Comparison of ENCODE assay signal across 17 mouse cellular contexts in the genomic region with DNA sequence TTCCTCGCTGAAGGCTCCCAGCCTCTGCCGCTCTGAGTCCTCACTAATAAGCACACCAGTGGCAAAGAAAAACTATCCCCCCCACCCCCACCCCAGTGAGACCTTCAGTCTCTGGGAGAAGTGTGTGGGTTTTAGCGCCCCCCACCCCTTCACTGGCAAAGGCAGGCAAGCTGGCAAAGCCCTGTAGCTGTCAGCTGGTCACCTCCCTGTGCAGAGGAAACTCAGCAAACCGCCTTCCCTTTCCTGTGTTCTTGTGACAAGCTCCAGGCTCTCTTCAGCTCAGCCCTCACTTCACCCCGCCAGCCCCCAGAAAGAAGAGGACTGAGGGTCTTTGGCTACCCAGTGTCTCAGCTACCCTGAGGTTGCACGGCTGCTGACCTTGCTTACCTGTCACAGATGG. TPM values are rescaled to one million over a fixed set of nuclear protein-coding genes. Genes with fewer than 3 reads are reported as not detected.
DNase-seq lines count a peak whose midpoint lies in the region; ATAC-seq lines count a peak whose summit lies in the region.
"Had no signal": no experiment of that assay in that cellular context is flagged by ENCODE, and none has a peak within 500 bp of the region (broad histone marks: within the 10 kb centered on the region; RNA-seq: fewer than 3 reads in every experiment).

No protein-coding gene starts in this region.

- H3K4me1 ChIP-seq in forebrain, embryonic 12.5 days = peaks cover 30% of the 10 kb centered on the region
- peaks cover 15% of the 10 kb centered on the region for H3K4me1 ChIP-seq in forebrain, embryonic 11.5 days (replicated peaks; ENCODE audit: control insufficient read depth, insufficient read depth, low read length)
- H3K4me1 ChIP-seq in hindbrain, embryonic 15.5 days (replicated peaks) = peaks cover 22% of the 10 kb centered on the region
- H3K4me1 ChIP-seq in hindbrain, embryonic 16.5 days (ENCODE audit: control insufficient read depth, insufficient read depth, low read depth, low read length) = peaks cover 14% of the 10 kb centered on the region
- peaks cover 5% of the 10 kb centered on the region; the same call in 1 of the 2 replicates for H3K4me1 ChIP-seq in liver, embryonic 12.5 days

- no peaks in the 10 kb centered on the region for H3K36me3 ChIP-seq in forebrain, embryonic 12.5 days (replicated peaks)
- no peaks in the 10 kb centered on the region for H3K36me3 ChIP-seq in forebrain, embryonic 11.5 days (ENCODE audit: control insufficient read depth, insufficient read depth, low read length)
- no peaks in the 10 kb centered on the region for H3K36me3 ChIP-seq in hindbrain, embryonic 15.5 days
- H3K36me3 ChIP-seq in hindbrain, embryonic 16.5 days (ENCODE audit: control insufficient read depth, insufficient read depth, low read length) = no peaks in the 10 kb centered on the region
- no peaks in the 10 kb centered on the region for H3K36me3 ChIP-seq in liver, embryonic 12.5 days
- H3K36me3 ChIP-seq: kidney, embryonic 15.5 days had no signal

- peaks cover 16% of the 10 kb centered on the region for H3K27me3 ChIP-seq in forebrain, embryonic 12.5 days
- no peaks in the 10 kb centered on the region for H3K27me3 ChIP-seq in forebrain, embryonic 11.5 days (ENCODE audit: control insufficient read depth, insufficient read depth, low read length)
- no peaks in the 10 kb centered on the region for H3K27me3 ChIP-seq in hindbrain, embryonic 15.5 days
- no peaks in the 10 kb centered on the region for H3K27me3 ChIP-seq in hindbrain, embryonic 16.5 days (replicated peaks; ENCODE audit: control insufficient read depth, insufficient read depth, low read length)
- H3K27me3 ChIP-seq in liver, embryonic 12.5 days (replicated peaks) = peaks cover 14% of the 10 kb centered on the region
- H3K27me3 ChIP-seq: kidney, embryonic 15.5 days had no signal

- WGBS in forebrain, embryonic 12.5 days = 59% methylated on average over 5 of the region's 6 CpGs
- WGBS in forebrain, embryonic 11.5 days = 68% methylated on average over 6 of the region's 6 CpGs
- 54% methylated on average over 6 of the region's 6 CpGs for whole genome bisulfite sequencing in hindbrain, embryonic 15.5 days
- 61% methylated on average over 5 of the region's 6 CpGs for WGBS in hindbrain, embryonic 16.5 days
- WGBS in liver, embryonic 12.5 days (ENCODE audit: insufficient replicate concordance) = 30% methylated on average over 6 of the region's 6 CpGs

- no peak for ATAC-seq in forebrain, embryonic 12.5 days (ENCODE audit: low FRiP score)
- ATAC-seq in forebrain, embryonic 11.5 days (replicated peaks; ENCODE audit: low FRiP score) = no peak
- peak; percentile 23; the same call in 1 of the 2 replicates for ATAC-seq in hindbrain, embryonic 15.5 days (ENCODE audit: low FRiP score, low read depth)
- no peak for ATAC-seq in hindbrain, embryonic 16.5 days
- ATAC-seq in liver, embryonic 12.5 days = no peak

- H3K27ac ChIP-seq in forebrain, embryonic 12.5 days = peak overlapping the region; percentile 46; the same call in 1 of the 2 replicates
- H3K27ac ChIP-seq in forebrain, embryonic 11.5 days (ENCODE audit: low read depth, low read length) = no peak overlapping the region
- no peak overlapping the region for H3K27ac ChIP-seq in hindbrain, embryonic 15.5 days (replicated peaks)
- H3K27ac ChIP-seq in hindbrain, embryonic 16.5 days (ENCODE audit: low read depth, low read length) = no peak overlapping the region
- H3K27ac ChIP-seq in liver, embryonic 12.5 days = no peak overlapping the region
- H3K27ac ChIP-seq: kidney, embryonic 15.5 days had no signal

- H3K9me3 ChIP-seq in forebrain, embryonic 12.5 days = no peaks in the 10 kb centered on the region
- H3K9me3 ChIP-seq in forebrain, embryonic 11.5 days (ENCODE audit: control insufficient read depth, low read length) = no peaks in the 10 kb centered on the region
- no peaks in the 10 kb centered on the region for H3K9me3 ChIP-seq in hindbrain, embryonic 15.5 days
- no peaks in the 10 kb centered on the region for H3K9me3 ChIP-seq in hindbrain, embryonic 16.5 days (ENCODE audit: control insufficient read depth, low read length)
- no peaks in the 10 kb centered on the region for H3K9me3 ChIP-seq in liver, embryonic 12.5 days (replicated peaks)
- H3K9me3 ChIP-seq: kidney, embryonic 15.5 days had no signal

- no peak overlapping the region for H3K4me2 ChIP-seq in forebrain, embryonic 12.5 days
- no peak overlapping the region for H3K4me2 ChIP-seq in forebrain, embryonic 11.5 days (ENCODE audit: low read depth, low read length, severe bottlenecking)
- H3K4me2 ChIP-seq in hindbrain, embryonic 15.5 days = no peak overlapping the region
- H3K4me2 ChIP-seq in hindbrain, embryonic 16.5 days (ENCODE audit: low read length) = no peak overlapping the region
- H3K4me2 ChIP-seq in liver, embryonic 12.5 days = no peak overlapping the region
- H3K4me2 ChIP-seq: kidney, embryonic 15.5 days had no signal

- H3K4me3 ChIP-seq in forebrain, embryonic 12.5 days (replicated peaks) = no peak overlapping the region
- H3K4me3 ChIP-seq in forebrain, embryonic 11.5 days (ENCODE audit: low read depth, low read length) = no peak overlapping the region
- H3K4me3 ChIP-seq in hindbrain, embryonic 15.5 days = no peak overlapping the region
- no peak overlapping the region for H3K4me3 ChIP-seq in hindbrain, embryonic 16.5 days (ENCODE audit: low read length)
- no peak overlapping the region for H3K4me3 ChIP-seq in liver, embryonic 12.5 days
- H3K4me3 ChIP-seq: kidney, embryonic 15.5 days had no signal

- 0 out of 2 replicates have a peak overlapping the region, but pooled peaks have one; percentile 5 for H3K9ac ChIP-seq in forebrain, embryonic 12.5 days
- no peak overlapping the region for H3K9ac ChIP-seq in forebrain, embryonic 11.5 days (ENCODE audit: low read length)
- H3K9ac ChIP-seq in hindbrain, embryonic 15.5 days = no peak overlapping the region
- H3K9ac ChIP-seq in hindbrain, embryonic 16.5 days (ENCODE audit: low read depth, low read length) = no peak overlapping the region
- H3K9ac ChIP-seq in liver, embryonic 12.5 days = 0 out of 2 replicates have a peak overlapping the region, but pooled peaks have one; percentile 6
- H3K9ac ChIP-seq: kidney, embryonic 15.5 days had no signal

- DNase-seq in forebrain, embryonic 11.5 days (ENCODE audit: low spot score) = no peak
- peak; percentile 45 for DNase-seq in brain, adult 2 months (ENCODE audit: low read depth, low spot score)
- DNase-seq in urinary bladder, postnatal 10 days (ENCODE audit: low spot score) = no peak
- no peak for DNase-seq in lung, adult 18-20 months
- DNase-seq: cerebellum, adult 9-11 months; heart, postnatal 4 days; layer of hippocampus, adult 9-11 months; lung, adult 2 months had no signal

RNA-seq across cellular contexts. Expression of a gene that starts 44.4 kb away (rescaled TPM):
- polyA plus RNA-seq in forebrain, embryonic 12.5 days (2016; fragmentation: Nextera tagmentation; extraction: Ambion mirVana) = not detected in 2 replicates
- not detected in 2 replicates for polyA plus RNA-seq in forebrain, embryonic 11.5 days (2014; fragmentation: Nextera tagmentation; extraction: Ambion mirVana)
- 0.13 TPM in 1 of 2 replicates, not detected in the other for polyA plus RNA-seq in hindbrain, embryonic 15.5 days (2015; fragmentation: Nextera tagmentation; extraction: Ambion mirVana)
- polyA plus RNA-seq in hindbrain, embryonic 16.5 days (2015; fragmentation: Nextera tagmentation; extraction: Ambion mirVana) = not detected in 2 replicates
- not detected in 2 replicates for polyA plus RNA-seq in liver, embryonic 12.5 days (2016; fragmentation: Nextera tagmentation; extraction: Ambion mirVana)
- polyA plus RNA-seq: C2C12; embryonic facial prominence, embryonic 11.5 days; frontal cortex, adult 2 months; kidney, embryonic 15.5 days; lung, adult 2 months; neural tube, embryonic 14.5 days had no signal

Comparison
In these comparisons a context has a peak if more than half of its experiments do, and no peak if none do; other contexts are left out.
1. H3K9ac ChIP-seq: peak in forebrain, embryonic 12.5 days (single experiment) and liver, embryonic 12.5 days (single experiment); none in forebrain, embryonic 11.5 days (single experiment), hindbrain, embryonic 15.5 days (single experiment) and hindbrain, embryonic 16.5 days (single experiment).